Mouse (Mus musculus) cerebellum, adult 2 months (tissue): Measurements from ENCODE around the gene Zfp869. TPM values are rescaled to one million over a fixed set of nuclear protein-coding genes. Genes with fewer than 3 reads are reported as not detected.
A peak's percentile ranks its signal among the peaks of the same experiment; 100 is the strongest.
"Not testable (repeated sequence)": the region's sequence is repeated elsewhere in the genome, so short reads cannot be mapped to it uniquely, and the experiment has no call there.

ENCODE experiments used
- DNase-seq, 2 experiments: peaks; one replicate each; pipeline ENCODE4 v3.0.0; 2021
- H3K27ac ChIP-seq: fragments of 200-500 bp; 2 replicates; pipeline ENCODE4 v1.5.1; 2012; ENCODE audit warnings: low read length, control low read depth, inconsistent platforms; ENCODE audit not compliant: insufficient read depth
- H3K27me3 ChIP-seq: fragments of 200-500 bp; 2 replicates; pipeline ENCODE4 v1.6.1; 2012; ENCODE audit warnings: inconsistent platforms, mild to moderate bottlenecking, low read length, moderate library complexity; ENCODE audit not compliant: control insufficient read depth, insufficient read depth
- H3K4me1 ChIP-seq: fragments of 200-500 bp; 2 replicates; pipeline ENCODE4 v1.6.1; 2011; ENCODE audit warnings: low read length; ENCODE audit not compliant: control insufficient read depth, insufficient read depth
- H3K4me3 ChIP-seq: fragments of 200-500 bp; replicated peaks from 2 replicates; pipeline ENCODE3; 2011; ENCODE audit warnings: mild to moderate bottlenecking, low read depth, low read length, control low read depth; ENCODE audit not compliant: insufficient read depth
- CTCF ChIP-seq: fragments of 200-500 bp; IDR thresholded peaks from 2 replicates; pipeline ENCODE4 v1.5.1; 2011; ENCODE audit warnings: low read depth, mild to moderate bottlenecking, control low read depth, low read length, moderate library complexity, borderline replicate concordance; ENCODE audit not compliant: insufficient read depth
- POLR2A ChIP-seq: fragments of 200-500 bp; IDR thresholded peaks from 2 replicates; pipeline ENCODE4 v1.6.1; 2011; ENCODE audit warnings: low read length, control low read depth, borderline replicate concordance; ENCODE audit not compliant: insufficient read depth
- WGBS: fragments of 180-500 bp; shearing (Covaris S2); methylation state at CpG from one replicate; pipeline ENCODE4 v1.1.7; 2018; 5-methylcytosine and 5-hydroxymethylcytosine counted together
- polyA plus RNA-seq: library from polyadenylated mRNA; depleted of rRNA; stranded (reverse); fragments of >200 nt; gene quantifications from 2 replicates; pipeline ENCODE4 v1.2.3, GENCODE M21; 2012; rRNA removed

Zfp869 gene
- polyA plus RNA-seq: 24.2 and 24.5 TPM in 2 replicates

DNA sequence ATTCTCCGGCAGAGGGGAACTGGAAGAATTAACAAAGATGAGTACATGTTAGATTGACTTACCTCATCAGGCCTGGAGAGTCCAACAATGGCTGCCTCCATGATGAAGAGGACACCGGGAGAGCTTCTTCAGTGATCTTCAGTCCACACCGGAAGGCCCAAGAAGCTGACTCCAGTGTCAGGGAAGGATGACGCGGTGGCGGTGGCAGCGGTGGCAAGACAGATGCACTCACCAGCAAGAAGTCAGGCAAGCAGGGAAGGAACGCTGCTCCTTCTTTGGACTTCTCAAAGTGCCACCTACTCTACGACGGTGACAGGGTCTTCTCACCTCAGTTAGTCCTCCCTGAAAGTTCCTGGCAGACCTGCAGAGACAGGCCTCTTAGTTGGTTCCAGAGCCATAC is at the start of gene Zfp869:
Gene Zfp869, minus strand, starts transcription at position 101 of the 400 bp plus-strand sequence.
- not testable (repeated sequence) for H3K27ac ChIP-seq, H3K4me1 ChIP-seq, DNase-seq, H3K27me3 ChIP-seq, H3K4me3 ChIP-seq
- 95% methylated on average over 10 of the region's 10 CpGs for WGBS

DNA sequence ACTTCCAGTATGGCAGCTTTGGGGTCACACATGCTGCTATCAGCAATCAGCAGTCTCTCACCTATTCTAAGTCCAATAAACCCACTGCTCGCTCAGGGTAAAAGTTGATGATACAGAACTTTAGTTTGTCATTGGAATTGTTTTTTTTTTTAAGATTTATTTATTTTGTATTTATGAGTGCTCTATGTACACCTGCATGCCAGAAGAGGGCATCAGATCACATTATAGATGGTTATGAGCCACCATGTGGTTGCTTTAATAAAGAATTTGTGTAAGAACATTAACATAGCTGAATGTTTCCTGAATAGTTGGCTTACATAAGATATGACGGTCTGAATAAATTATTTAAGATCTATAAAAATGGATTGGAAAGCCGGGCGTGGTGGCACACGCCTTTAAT is 47.8 kb upstream of the Zfp869 start:
- TF ChIP-seq CTCF (no peak), POLR2A (no peak)
- Histone ChIP-seq H3K27ac (no peak overlapping the region), H3K27me3 (no peaks in the 10 kb centered on the region), H3K4me1 (0 out of 2 replicates have a peak, but pooled peaks cover 3% of the 10 kb centered on the region), H3K4me3 (no peak overlapping the region)
- 96% methylated on average over 5 of the region's 5 CpGs for WGBS
- no peak for DNase-seq

DNA sequence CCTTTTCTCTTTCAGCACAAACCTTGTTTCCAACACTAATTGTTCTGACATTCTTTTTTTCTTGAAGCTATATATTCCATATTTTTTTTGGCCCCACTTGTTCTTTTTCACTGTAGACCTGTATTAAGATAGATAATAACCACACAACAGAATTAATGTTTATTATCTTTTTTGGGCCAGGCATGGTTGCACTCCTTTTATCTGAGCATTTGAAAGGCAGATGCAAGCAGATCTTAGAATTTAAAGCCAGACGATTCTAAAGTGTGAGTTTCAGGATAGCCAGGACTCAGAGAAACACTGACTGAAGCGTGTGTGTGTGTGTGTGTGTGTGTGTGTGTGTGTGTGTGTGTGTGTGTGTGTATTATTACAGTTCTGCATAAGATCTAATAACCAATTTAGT is 41.9 kb upstream of the Zfp869 start:
- 96% methylated on average over 2 of the region's 2 CpGs for WGBS
- Histone ChIP-seq H3K4me3 (no peak overlapping the region), H3K27ac (no peak overlapping the region), H3K27me3 (no peaks in the 10 kb centered on the region), H3K4me1 (no peaks in the 10 kb centered on the region)
- DNase-seq: no peak
- TF ChIP-seq CTCF (no peak), POLR2A (no peak)

DNA sequence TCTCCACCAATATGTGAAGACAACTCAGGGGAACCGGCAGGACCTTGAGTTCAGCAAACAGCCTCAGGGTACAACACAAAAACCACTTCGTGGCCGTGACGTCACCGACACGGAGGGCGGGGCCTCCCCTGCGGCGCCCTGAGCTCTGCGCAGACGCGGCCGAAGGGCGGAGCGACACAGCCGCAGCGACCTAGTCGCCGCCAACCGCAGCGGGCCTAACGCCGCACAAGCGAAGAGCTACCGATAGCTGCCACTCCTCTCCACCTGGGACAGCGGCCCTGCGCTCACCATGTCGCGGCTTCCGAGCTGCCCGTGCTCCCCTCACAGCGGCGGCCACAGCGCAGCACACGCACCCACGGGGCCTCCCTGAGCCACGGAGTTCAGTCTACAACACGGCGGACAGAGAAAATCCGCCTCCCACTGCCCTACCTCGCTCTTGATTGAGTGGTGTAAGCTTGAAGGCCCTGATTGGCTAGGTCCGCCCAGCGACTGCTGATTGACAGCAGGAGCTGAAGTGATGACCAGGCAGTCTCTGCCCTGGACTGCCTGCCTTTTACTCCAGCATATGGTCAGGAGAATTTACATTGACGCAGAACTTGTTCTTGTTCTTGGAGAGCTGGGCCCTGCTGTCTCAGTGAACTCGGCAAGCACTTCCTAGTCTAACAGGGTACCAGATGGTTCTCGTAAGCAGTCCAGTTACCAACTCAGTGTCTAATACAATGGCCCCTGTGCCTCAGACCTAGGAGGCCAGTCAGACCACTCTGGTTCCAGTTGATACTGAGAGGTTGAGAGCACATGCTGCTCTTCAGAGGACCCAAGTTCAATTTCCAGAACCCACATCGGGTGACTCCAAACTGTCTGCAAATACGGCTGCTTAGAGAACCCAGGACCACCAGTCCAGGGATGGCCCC is 39.3 kb upstream of the Zfp869 start, which contains the start of gene Zfp963:
Gene Zfp963, minus strand, starts transcription at position 427 of the 911 bp plus-strand sequence.
- WGBS: 3% methylated on average over 48 of the region's 48 CpGs
- H3K4me1 ChIP-seq: no peaks in the 10 kb centered on the region
- peak within 1 kb of the TSS; percentile 97 for H3K27ac ChIP-seq
- no peaks in the 10 kb centered on the region for H3K27me3 ChIP-seq
- TF ChIP-seq CTCF (no peak), POLR2A (peak; percentile 100)
- peak; percentile 97 to 98 for DNase-seq
- peak within 1 kb of the TSS; percentile 80 for H3K4me3 ChIP-seq

DNA sequence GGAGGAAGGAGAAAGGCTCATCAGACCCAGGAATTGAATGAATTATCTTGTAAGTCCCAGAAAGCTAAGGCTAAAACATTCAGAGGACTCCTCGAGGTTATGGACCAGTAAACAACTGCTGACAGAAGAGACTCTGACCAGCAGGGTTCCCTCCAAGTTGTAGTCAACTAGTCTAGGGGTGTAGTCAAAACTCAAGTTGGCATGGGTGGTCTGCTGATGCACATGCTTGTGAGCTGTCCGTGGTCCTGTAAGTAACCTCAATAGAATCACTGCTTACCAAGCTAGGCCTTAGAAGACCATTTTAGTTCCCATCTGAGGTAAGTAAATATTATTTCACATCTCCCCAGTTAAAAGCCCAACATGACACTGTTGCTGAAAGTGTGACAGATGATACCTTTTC is 30.7 kb upstream of the Zfp869 start:
- H3K4me1 ChIP-seq: no peaks in the 10 kb centered on the region
- WGBS: 73% methylated on average over 2 of the region's 2 CpGs
- no peak for TF ChIP-seq POLR2A
- no peak for TF ChIP-seq CTCF

DNA sequence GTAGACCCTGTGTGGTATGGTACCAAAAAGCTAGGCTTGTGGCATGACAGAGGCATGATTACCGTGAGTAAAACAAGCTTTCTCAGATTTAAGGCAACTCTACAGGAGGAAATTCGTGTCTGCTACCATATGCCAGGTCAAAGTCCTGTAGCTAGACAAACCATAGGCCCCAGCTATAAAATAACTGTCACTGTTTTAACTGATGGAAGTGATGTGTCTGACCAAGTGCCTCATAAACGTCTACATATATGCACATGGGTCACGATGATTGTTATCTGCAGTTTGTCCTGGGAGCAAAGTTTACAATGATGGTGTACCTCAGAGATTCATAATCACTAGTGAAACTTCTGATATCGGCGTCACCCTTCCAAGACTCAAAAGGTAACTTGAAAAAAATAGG is 30.2 kb upstream of the Zfp869 start:
- Histone ChIP-seq H3K4me1 (no peaks in the 10 kb centered on the region), H3K27ac (no peak overlapping the region), H3K4me3 (no peak overlapping the region), H3K27me3 (no peaks in the 10 kb centered on the region)
- no peak for DNase-seq
- TF ChIP-seq CTCF (no peak), POLR2A (no peak)
- 89% methylated on average over 6 of the region's 6 CpGs for WGBS

More for the DNA sequence above, 30.7 kb upstream of the Zfp869 start:
- Histone ChIP-seq H3K4me3 (no peak overlapping the region), H3K27ac (no peak overlapping the region), H3K27me3 (no peaks in the 10 kb centered on the region)
- no peak for DNase-seq

DNA sequence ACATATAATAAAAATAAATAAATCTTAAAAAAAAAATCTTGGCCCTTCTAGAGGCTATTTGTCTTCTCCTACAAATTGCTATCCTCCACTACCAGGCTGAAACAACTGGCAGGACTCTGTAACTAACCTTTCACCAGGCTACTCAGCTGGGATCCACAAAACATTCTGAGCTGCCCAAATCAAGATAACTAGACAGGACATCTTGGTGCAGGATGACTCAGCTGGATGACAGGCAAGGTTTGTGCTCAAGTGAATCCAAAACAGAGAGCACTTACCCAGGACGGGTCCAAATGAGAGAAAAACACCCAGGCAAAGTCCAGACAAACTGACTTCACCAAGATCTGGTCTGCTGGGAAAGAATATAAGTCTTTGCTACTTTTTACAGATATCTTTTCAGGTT is 25.0 kb upstream of the Zfp869 start:
- H3K27me3 ChIP-seq: no peaks in the 10 kb centered on the region
- H3K4me3 ChIP-seq: no peak overlapping the region
- no peak overlapping the region for H3K27ac ChIP-seq
- no peaks in the 10 kb centered on the region for H3K4me1 ChIP-seq
- no peak for TF ChIP-seq POLR2A
- TF ChIP-seq CTCF: no peak
- DNase-seq: no peak
- 70% methylated on average over 1 of the region's 1 CpGs for WGBS

DNA sequence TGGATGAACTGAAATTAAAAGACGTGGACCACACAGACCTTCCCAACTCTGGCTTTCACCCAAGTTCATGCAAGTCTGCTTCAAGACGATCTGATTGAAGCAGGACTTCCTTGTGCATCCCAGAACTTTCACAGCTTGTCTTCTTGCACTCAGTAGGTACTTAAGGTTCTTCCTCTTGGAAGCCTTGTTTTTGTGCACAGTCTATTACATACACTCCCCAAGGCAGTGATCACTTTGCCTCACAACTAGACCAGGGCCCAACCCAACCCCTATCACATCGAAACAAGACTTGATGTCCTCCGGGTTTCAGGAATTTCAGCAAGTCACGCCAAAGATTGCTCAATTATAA is 6.7 kb upstream of the Zfp869 start:
- WGBS: 44% methylated on average over 5 of the region's 5 CpGs

More for the DNA sequence above, 6.7 kb upstream of the Zfp869 start:
- Histone ChIP-seq H3K4me3 (peak overlapping the region; percentile 45), H3K27me3 (no peaks in the 10 kb centered on the region), H3K27ac (no peak overlapping the region), H3K4me1 (peaks cover 9% of the 10 kb centered on the region)
- DNase-seq: no peak
- TF ChIP-seq POLR2A (no peak), CTCF (no peak)
